Mouse (Mus musculus) kidney, adult 2 months (tissue): ENCODE measurements around the gene Pigo.

ENCODE experiments used
- CTCF ChIP-seq: fragments of 200-500 bp; conservative IDR thresholded peaks from 2 replicates; pipeline ENCODE4 v1.5.1; 2011; ENCODE audit warnings: low read depth, mild to moderate bottlenecking, control low read depth, low read length, moderate library complexity, mixed read lengths; ENCODE audit not compliant: insufficient read depth, insufficient read length
- POLR2A ChIP-seq: fragments of 200-500 bp; IDR thresholded peaks from one replicate; pipeline ENCODE4 v1.6.1; 2011; ENCODE audit warnings: low read depth, low read length, control low read depth

- TF ChIP-seq CTCF (no peak), POLR2A (no peak)
These were observed 10.7 kb upstream of the Pigo start for GRCm38 (mm10) chr4:43036356-43036755.
